Mouse (Mus musculus) liver, embryonic 12.5 days (tissue): ENCODE measurements at regions not wholly inside any gene's neighbourhood (a gene's known extent, or its start where the extent isn't known, plus 50 kb on each side); places are given as distances from the start of the nearest gene placed in this dataset.
A peak's percentile ranks its signal among the peaks of the same experiment; 100 is the strongest.

Source experiments
- ATAC-seq: fragments of 200-750 bp; cut with Nextera tagmentation; 2 replicates; pipeline ENCODE4 v1.8.0; 2017; ENCODE audit warnings: moderate number of reproducible peaks, mild to moderate bottlenecking, moderate library complexity
- H3K27ac ChIP-seq: fragments of 300-500 bp; sonication (generic); 2 replicates; pipeline ENCODE4 v1.5.1; 2016; ENCODE audit warnings: mild to moderate bottlenecking
- H3K27me3 ChIP-seq: fragments of 300-500 bp; sonication (generic); replicated peaks from 2 replicates; pipeline ENCODE4 v1.6.1; 2016; ENCODE audit warnings: mild to moderate bottlenecking, moderate library complexity
- H3K36me3 ChIP-seq: fragments of 300-500 bp; sonication (generic); 2 replicates; pipeline ENCODE4 v1.6.1; 2016; ENCODE audit warnings: mild to moderate bottlenecking, moderate library complexity
- H3K4me1 ChIP-seq: fragments of 300-500 bp; sonication (generic); 2 replicates; pipeline ENCODE4 v1.6.1; 2016
- H3K4me2 ChIP-seq: fragments of 300-500 bp; sonication (generic); 2 replicates; pipeline ENCODE4 v1.6.1; 2016; ENCODE audit warnings: mild to moderate bottlenecking, moderate library complexity
- H3K4me3 ChIP-seq: fragments of 300-500 bp; sonication (generic); 2 replicates; pipeline ENCODE4 v1.5.1; 2016; ENCODE audit warnings: mild to moderate bottlenecking, moderate library complexity
- H3K9ac ChIP-seq: fragments of 300-500 bp; sonication (generic); 2 replicates; pipeline ENCODE4 v1.6.1; 2016; ENCODE audit warnings: mild to moderate bottlenecking, moderate library complexity
- H3K9me3 ChIP-seq: fragments of 300-500 bp; sonication (generic); replicated peaks from 2 replicates; pipeline ENCODE4 v1.6.1; 2016; ENCODE audit warnings: mild to moderate bottlenecking, moderate library complexity
- WGBS: fragments of 180-500 bp; shearing (Covaris S2); methylation state at CpG from one replicate; pipeline ENCODE4 v1.1.7; 2016; ENCODE audit not compliant: insufficient replicate concordance; 5-methylcytosine and 5-hydroxymethylcytosine counted together

- H3K27me3 ChIP-seq = peaks cover 3% of the 10 kb centered on the region; the same call in 1 of the 2 replicates
- H3K4me1 ChIP-seq = peaks cover 16% of the 10 kb centered on the region; the same call in 1 of the 2 replicates
- no peak overlapping the region for H3K9ac ChIP-seq
- no peaks in the 10 kb centered on the region for H3K36me3 ChIP-seq
- no peaks in the 10 kb centered on the region for H3K9me3 ChIP-seq
- ATAC-seq = no peak
- 30% methylated on average over 3 of the region's 3 CpGs for WGBS
- H3K4me2 ChIP-seq = no peak overlapping the region
- H3K4me3 ChIP-seq = no peak overlapping the region
- H3K27ac ChIP-seq = no peak overlapping the region
These were observed 93.5 kb upstream of the Atxn1 start for GRCm38 (mm10) chr13:46058341-46058740.

- peaks cover 3% of the 10 kb centered on the region; the same call in 1 of the 2 replicates for H3K27me3 ChIP-seq
- no peak for ATAC-seq
- H3K4me1 ChIP-seq = peaks cover 16% of the 10 kb centered on the region; the same call in 1 of the 2 replicates
- H3K9ac ChIP-seq = no peak overlapping the region
- 58% methylated on average over 3 of the region's 3 CpGs for WGBS
- H3K9me3 ChIP-seq = no peaks in the 10 kb centered on the region
- no peak overlapping the region for H3K4me2 ChIP-seq
- H3K4me3 ChIP-seq = no peak overlapping the region
- no peak overlapping the region for H3K27ac ChIP-seq
- no peaks in the 10 kb centered on the region for H3K36me3 ChIP-seq
These were observed 90.6 kb upstream of the Atxn1 start for GRCm38 (mm10) chr13:46055410-46055809.

GRCm38 (mm10) chr13:46043568-46043967 is 78.8 kb upstream of the Atxn1 start:
- no peaks in the 10 kb centered on the region for H3K9me3 ChIP-seq
- H3K9ac ChIP-seq = no peak overlapping the region
- H3K27ac ChIP-seq = no peak overlapping the region
- H3K4me1 ChIP-seq = peaks cover 12% of the 10 kb centered on the region
- no peak for ATAC-seq
- H3K36me3 ChIP-seq = no peaks in the 10 kb centered on the region
- 62% methylated on average over 12 of the region's 12 CpGs for WGBS
- peak overlapping the region; percentile 40; the same call in 1 of the 2 replicates for H3K4me2 ChIP-seq
- H3K27me3 ChIP-seq = no peaks in the 10 kb centered on the region
- H3K4me3 ChIP-seq = no peak overlapping the region

- H3K4me2 ChIP-seq = peak overlapping the region; percentile 40
- ATAC-seq = no peak
- no peaks in the 10 kb centered on the region for H3K27me3 ChIP-seq
- no peak overlapping the region for H3K9ac ChIP-seq
- H3K4me3 ChIP-seq = no peak overlapping the region
- 15% methylated on average over 10 of the region's 10 CpGs for WGBS
- H3K9me3 ChIP-seq = no peaks in the 10 kb centered on the region
- no peaks in the 10 kb centered on the region for H3K36me3 ChIP-seq
- no peak overlapping the region for H3K27ac ChIP-seq
- peaks cover 12% of the 10 kb centered on the region for H3K4me1 ChIP-seq
These were observed 78.2 kb upstream of the Atxn1 start for GRCm38 (mm10) chr13:46043016-46043415.

GRCm38 (mm10) chr13:46042224-46042623 is 77.4 kb upstream of the Atxn1 start:
- H3K9ac ChIP-seq = no peak overlapping the region
- H3K27me3 ChIP-seq = no peaks in the 10 kb centered on the region
- ATAC-seq = no peak
- H3K4me3 ChIP-seq = no peak overlapping the region
- H3K27ac ChIP-seq = no peak overlapping the region
- no peaks in the 10 kb centered on the region for H3K9me3 ChIP-seq
- H3K4me1 ChIP-seq = peaks cover 12% of the 10 kb centered on the region
- peak overlapping the region; percentile 34; the same call in 1 of the 2 replicates for H3K4me2 ChIP-seq
- H3K36me3 ChIP-seq = no peaks in the 10 kb centered on the region
- WGBS = 45% methylated on average over 8 of the region's 8 CpGs

- Histone ChIP-seq H3K9ac (no peak overlapping the region), H3K4me1 (peaks cover 12% of the 10 kb centered on the region), H3K36me3 (no peaks in the 10 kb centered on the region), H3K4me2 (no peak overlapping the region), H3K9me3 (no peaks in the 10 kb centered on the region), H3K4me3 (no peak overlapping the region), H3K27ac (no peak overlapping the region), H3K27me3 (no peaks in the 10 kb centered on the region)
- WGBS = 75% methylated on average over 4 of the region's 4 CpGs
- ATAC-seq = no peak
These were observed 76.7 kb upstream of the Atxn1 start for GRCm38 (mm10) chr13:46041475-46041874.

GRCm38 (mm10) chr13:46040062-46040461 is 75.3 kb upstream of the Atxn1 start:
- H3K4me2 ChIP-seq = no peak overlapping the region
- no peaks in the 10 kb centered on the region for H3K27me3 ChIP-seq
- ATAC-seq = no peak
- peaks cover 12% of the 10 kb centered on the region for H3K4me1 ChIP-seq
- no peak overlapping the region for H3K9ac ChIP-seq
- H3K9me3 ChIP-seq = no peaks in the 10 kb centered on the region
- WGBS = 85% methylated on average over 5 of the region's 5 CpGs
- H3K36me3 ChIP-seq = no peaks in the 10 kb centered on the region
- H3K4me3 ChIP-seq = no peak overlapping the region
- H3K27ac ChIP-seq = no peak overlapping the region

GRCm38 (mm10) chr13:46038441-46039331 is 73.9 kb upstream of the Atxn1 start:
- Histone ChIP-seq H3K9ac (no peak overlapping the region), H3K4me2 (no peak overlapping the region), H3K36me3 (no peaks in the 10 kb centered on the region), H3K4me3 (no peak overlapping the region), H3K27ac (no peak overlapping the region), H3K27me3 (no peaks in the 10 kb centered on the region), H3K4me1 (peaks cover 12% of the 10 kb centered on the region), H3K9me3 (no peaks in the 10 kb centered on the region)
- 71% methylated on average over 10 of the region's 10 CpGs for WGBS
- no peak for ATAC-seq

- H3K27me3 ChIP-seq = no peaks in the 10 kb centered on the region
- H3K27ac ChIP-seq = no peak overlapping the region
- no peak overlapping the region for H3K4me2 ChIP-seq
- no peak for ATAC-seq
- H3K9ac ChIP-seq = no peak overlapping the region
- no peaks in the 10 kb centered on the region for H3K36me3 ChIP-seq
- 51% methylated on average over 2 of the region's 2 CpGs for WGBS
- no peaks in the 10 kb centered on the region for H3K4me1 ChIP-seq
- H3K9me3 ChIP-seq = no peaks in the 10 kb centered on the region
- no peak overlapping the region for H3K4me3 ChIP-seq
These were observed 67.5 kb upstream of the Atxn1 start for GRCm38 (mm10) chr13:46032281-46032680.

GRCm38 (mm10) chr13:46026018-46026417 is 61.2 kb upstream of the Atxn1 start:
- ATAC-seq = no peak
- H3K9ac ChIP-seq = no peak overlapping the region

GRCm38 (mm10) chr13:46023630-46024041 is 58.8 kb upstream of the Atxn1 start:
- Histone ChIP-seq H3K9me3 (no peaks in the 10 kb centered on the region), H3K36me3 (no peaks in the 10 kb centered on the region), H3K4me1 (peaks cover 5% of the 10 kb centered on the region; the same call in 1 of the 2 replicates), H3K27ac (no peak overlapping the region), H3K27me3 (no peaks in the 10 kb centered on the region), H3K9ac (no peak overlapping the region), H3K4me2 (no peak overlapping the region), H3K4me3 (no peak overlapping the region)
- no peak for ATAC-seq
- WGBS = 78% methylated on average over 5 of the region's 5 CpGs

More at GRCm38 (mm10) chr13:46026018-46026417, 61.2 kb upstream of the Atxn1 start:
- Histone ChIP-seq H3K27me3 (no peaks in the 10 kb centered on the region), H3K27ac (no peak overlapping the region), H3K4me1 (no peaks in the 10 kb centered on the region), H3K9me3 (no peaks in the 10 kb centered on the region), H3K4me3 (no peak overlapping the region), H3K4me2 (no peak overlapping the region), H3K36me3 (no peaks in the 10 kb centered on the region)
- WGBS = 32% methylated on average over 2 of the region's 2 CpGs

GRCm38 (mm10) chr13:46023187-46023586 is 58.4 kb upstream of the Atxn1 start:
- WGBS = 44% methylated on average over 5 of the region's 5 CpGs

More at GRCm38 (mm10) chr13:46023187-46023586, 58.4 kb upstream of the Atxn1 start:
- Histone ChIP-seq H3K27ac (no peak overlapping the region), H3K4me2 (no peak overlapping the region), H3K36me3 (no peaks in the 10 kb centered on the region), H3K4me3 (no peak overlapping the region), H3K27me3 (no peaks in the 10 kb centered on the region), H3K9me3 (no peaks in the 10 kb centered on the region), H3K4me1 (peaks cover 5% of the 10 kb centered on the region; the same call in 1 of the 2 replicates), H3K9ac (no peak overlapping the region)
- no peak for ATAC-seq
